Mouse (Mus musculus) C2C12 (cell line): ENCODE data around the gene Cers2.

Experiments used
- CEBPB ChIP-seq: IDR thresholded peaks from one replicate; pipeline ENCODE4 v1.6.1; 2011; ENCODE audit warnings: low read depth, mild to moderate bottlenecking, control low read depth, moderate library complexity
- CTCF ChIP-seq: IDR thresholded peaks from one replicate; pipeline ENCODE4 v1.5.1; 2011; ENCODE audit not compliant: control insufficient read depth, insufficient read depth, insufficient read length
- MAX ChIP-seq: IDR thresholded peaks from one replicate; pipeline ENCODE4 v1.6.1; 2011; ENCODE audit warnings: mild to moderate bottlenecking, control low read depth
- MYOD1 ChIP-seq: IDR thresholded peaks from one replicate; pipeline ENCODE4 v1.6.1; 2011; ENCODE audit warnings: low read depth; ENCODE audit not compliant: control insufficient read depth, insufficient read length
- MYOG ChIP-seq: IDR thresholded peaks from one replicate; pipeline ENCODE4 v1.6.1; 2011; ENCODE audit not compliant: control insufficient read depth, insufficient read length; ENCODE audit errors: extremely low read depth
- USF1 ChIP-seq: IDR thresholded peaks from one replicate; pipeline ENCODE4 v1.6.1; 2011; ENCODE audit warnings: low read depth, mild to moderate bottlenecking, control low read depth, moderate library complexity

GRCm38 (mm10) chr3:95287541-95287940, 27.1 kb upstream of the Cers2 start:
- TF ChIP-seq CTCF (no peak), MYOD1 (no peak), USF1 (no peak), MYOG (no peak), MAX (no peak), CEBPB (no peak)
